Mouse (Mus musculus) gastrocnemius, postnatal 25 days (tissue): ENCODE data around the gene Olfr1306. TPM values are rescaled to one million over a fixed set of nuclear protein-coding genes. Genes with fewer than 3 reads are reported as not detected.

Experiments used
- DNase-seq: peaks from one replicate; pipeline ENCODE4 v3.0.0; 2022
- long read RNA-seq, 2 experiments: library from polyadenylated mRNA; stranded (forward); transcript quantifications; one replicate each; pipeline ENCODE4 v2.0.0; 2021
- total RNA-seq, 2 experiments: library from RNA; stranded (reverse); gene quantifications; 1 replicate in 1 of 2; 2 replicates in 1 of 2; pipeline ENCODE4 v1.2.3; 2021

The Olfr1306 gene
- total RNA-seq, result not detected
- long read RNA-seq, experiment 1, result 0 reads
- long read RNA-seq, experiment 2, result 0 reads

GRCm38 (mm10) chr2:111916171-111916570 lies at the start of gene Olfr1306:
TSS of gene Olfr1306 (minus strand) at chr2:111916271.
- no peak for DNase-seq

- no peak for DNase-seq
Observed at GRCm38 (mm10) chr2:111964844-111965243, 48.8 kb upstream of the Olfr1306 start, which contains the start of gene Olfr1308. TSS of gene Olfr1308 (minus strand) at chr2:111964944.

GRCm38 (mm10) chr2:111949340-111949739 lies 33.3 kb upstream of the Olfr1306 start, which contains the start of gene Olfr1307:
TSS of gene Olfr1307 (minus strand) at chr2:111949440.
- no peak for DNase-seq

GRCm38 (mm10) chr2:111877049-111877448 lies 39.0 kb downstream of the Olfr1306 start, which contains the start of gene Olfr1305:
TSS of gene Olfr1305 (minus strand) at chr2:111877149.
- DNase-seq, result no peak

Other genes with a start within 250 kb of the Olfr1306 start
- gene Olfr1301, start 165.3 kb downstream of the Olfr1306 start, total RNA-seq, result not detected
- not detected for gene Olfr1302, start 138.8 kb downstream of the Olfr1306 start, total RNA-seq
- not detected for gene Olfr1303, start 95.9 kb downstream of the Olfr1306 start, total RNA-seq
- gene Olfr1305, start 39.1 kb downstream of the Olfr1306 start, total RNA-seq, result not detected
- gene Olfr1307, start 33.2 kb upstream of the Olfr1306 start, total RNA-seq, result not detected
- not detected for gene Olfr1308, start 48.7 kb upstream of the Olfr1306 start, total RNA-seq
- not detected for gene Olfr1309, start 74.0 kb upstream of the Olfr1306 start, total RNA-seq
- gene Olfr1310, start 96.4 kb upstream of the Olfr1306 start, total RNA-seq, result not detected
- gene Olfr1311, start 108.1 kb upstream of the Olfr1306 start, total RNA-seq, result not detected
- not detected for gene Olfr1312, start 134.0 kb upstream of the Olfr1306 start, total RNA-seq
- not detected for gene Olfr1313, start 161.6 kb upstream of the Olfr1306 start, total RNA-seq
- gene Olfr1314, start 180.5 kb upstream of the Olfr1306 start, total RNA-seq, result not detected
- gene Olfr1315-ps1, start 199.2 kb upstream of the Olfr1306 start, total RNA-seq, result not detected
- gene Olfr1316, start 218.7 kb upstream of the Olfr1306 start, total RNA-seq, result not detected
- gene Olfr1317, start 224.1 kb upstream of the Olfr1306 start, total RNA-seq, result not detected
- gene Olfr1318, start 237.9 kb upstream of the Olfr1306 start, total RNA-seq, result not detected